Mouse (Mus musculus) cortical plate, adult 2 months (tissue): ENCODE results near the gene Tnfrsf25. TPM values are rescaled to one million over a fixed set of nuclear protein-coding genes. Genes with fewer than 3 reads are reported as not detected.

Experiments
- H3K27ac ChIP-seq: fragments of 200-500 bp; 2 replicates; pipeline ENCODE4 v1.5.1; 2012; ENCODE audit warnings: low read length, control low read depth, inconsistent platforms; ENCODE audit not compliant: insufficient read depth
- H3K4me1 ChIP-seq: fragments of 200-500 bp; 2 replicates; pipeline ENCODE4 v1.6.1; 2011; ENCODE audit warnings: low read length; ENCODE audit not compliant: control insufficient read depth, insufficient read depth
- H3K4me3 ChIP-seq: fragments of 200-500 bp; 2 replicates; pipeline ENCODE4 v1.5.1; 2011; ENCODE audit warnings: mild to moderate bottlenecking, low read length, control low read depth; ENCODE audit not compliant: insufficient read depth
- CTCF ChIP-seq: fragments of 200-500 bp; IDR thresholded peaks from 2 replicates; pipeline ENCODE4 v1.5.1; 2011; ENCODE audit warnings: mild to moderate bottlenecking, control low read depth, low read length; ENCODE audit not compliant: insufficient read depth; ENCODE audit errors: extremely low read depth
- POLR2A ChIP-seq: fragments of 200-500 bp; IDR thresholded peaks from 2 replicates; pipeline ENCODE4 v1.6.1; 2011; ENCODE audit warnings: mild to moderate bottlenecking, low read length, control low read depth; ENCODE audit not compliant: insufficient read depth; ENCODE audit errors: extremely low read depth
- polyA plus RNA-seq: library from polyadenylated mRNA; depleted of rRNA; stranded (reverse); fragments of >200 nt; gene quantifications from 2 replicates; pipeline ENCODE4 v1.2.3, GENCODE M21; 2012

Tnfrsf25 gene
- polyA plus RNA-seq, 1 experiment, result 12.7 TPM

DNA sequence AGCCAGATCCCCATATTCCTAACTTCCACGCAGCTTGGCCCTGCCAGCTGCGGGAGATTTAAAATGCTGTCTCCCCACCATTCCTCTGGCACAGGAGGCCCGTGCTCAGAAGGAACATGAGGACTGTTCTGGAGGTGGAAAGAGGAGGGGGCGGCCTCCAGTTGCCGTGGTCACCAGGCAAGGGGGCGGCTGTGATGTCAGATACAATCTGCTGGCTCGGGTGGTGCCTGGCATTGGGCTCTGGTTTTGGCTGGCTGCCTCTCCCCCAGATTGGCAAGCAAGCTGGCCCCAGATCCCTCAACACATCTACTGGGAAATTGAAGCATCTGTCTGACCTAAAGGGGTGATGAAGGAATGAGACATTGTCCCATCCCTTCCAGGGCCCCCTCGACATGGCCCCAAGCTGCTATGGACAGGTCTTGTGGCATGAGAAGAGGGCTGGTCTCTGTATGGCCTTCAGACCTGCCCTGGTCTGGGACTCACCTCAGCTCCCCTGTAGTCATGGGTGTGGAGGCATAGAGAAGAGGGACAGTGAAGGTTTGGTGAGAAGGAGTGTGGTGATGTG is 27.1 kb upstream of the Tnfrsf25 start:
- H3K4me1 ChIP-seq, result peaks cover 5% of the 10 kb centered on the region; the same call in 1 of the 2 replicates
- TF ChIP-seq POLR2A, result peak; percentile 46; the same call in 1 of the 2 replicates
- TF ChIP-seq CTCF, result no peak
- H3K4me3 ChIP-seq, result peak overlapping the region; percentile 94
- H3K27ac ChIP-seq, result peak overlapping the region; percentile 90

DNA sequence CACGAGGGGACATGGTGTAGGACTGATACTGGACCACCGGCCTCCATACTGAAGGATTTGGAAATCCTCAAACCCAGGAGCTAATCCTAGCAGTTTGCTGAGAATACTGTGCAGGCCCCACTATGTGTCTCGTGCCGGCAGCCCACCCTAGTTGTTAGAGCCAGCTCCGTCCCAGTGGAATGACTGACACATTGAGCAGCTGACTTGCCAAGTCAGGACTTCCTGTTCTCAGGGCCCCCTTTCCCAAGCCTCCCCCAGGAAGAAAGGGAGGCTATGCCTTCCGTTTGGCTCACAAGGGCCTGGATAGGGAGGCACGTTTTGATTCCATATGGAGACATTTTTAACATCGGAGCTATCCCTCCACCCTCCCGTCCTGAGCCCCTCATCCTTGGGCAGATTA is 25.5 kb upstream of the Tnfrsf25 start:
- H3K4me1 ChIP-seq, result peaks cover 5% of the 10 kb centered on the region; the same call in 1 of the 2 replicates
- TF ChIP-seq CTCF, result no peak
- no peak for TF ChIP-seq POLR2A
- no peak overlapping the region for H3K27ac ChIP-seq
- H3K4me3 ChIP-seq, result 0 out of 2 replicates have a peak overlapping the region, but pooled peaks have one; percentile 8

DNA sequence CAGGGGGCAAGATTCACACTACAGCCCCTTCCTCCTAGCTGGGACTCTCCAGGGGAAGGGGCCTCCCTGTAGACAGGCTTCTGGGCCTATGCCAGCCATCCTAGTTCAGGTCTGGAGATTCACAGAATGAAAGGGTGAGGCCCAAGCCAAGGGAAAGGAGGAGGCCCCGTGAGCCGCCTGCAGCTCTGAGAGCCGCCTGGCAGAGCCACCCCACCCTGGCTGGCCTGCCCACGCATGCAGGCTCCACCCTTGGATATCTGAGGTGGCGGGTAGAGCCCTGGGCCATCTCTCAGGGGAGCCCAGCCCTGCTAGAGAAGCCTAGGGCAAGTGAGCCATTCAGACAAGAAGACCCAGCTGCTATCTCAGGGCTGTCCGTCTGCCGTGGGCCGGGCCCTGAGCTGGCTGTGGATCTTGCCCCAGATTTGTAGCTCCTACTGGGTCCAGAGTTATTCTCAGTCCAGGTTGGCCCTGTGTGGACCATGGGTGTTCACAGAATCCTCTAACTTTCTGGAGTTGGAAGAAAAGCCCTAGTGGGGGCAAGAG is 22.9 kb upstream of the Tnfrsf25 start:
- Histone ChIP-seq H3K4me1 (peaks cover 5% of the 10 kb centered on the region; the same call in 1 of the 2 replicates), H3K27ac (peak overlapping the region; percentile 25; the same call in 1 of the 2 replicates), H3K4me3 (no peak overlapping the region)
- no peak for TF ChIP-seq CTCF
- TF ChIP-seq POLR2A, result no peak

DNA sequence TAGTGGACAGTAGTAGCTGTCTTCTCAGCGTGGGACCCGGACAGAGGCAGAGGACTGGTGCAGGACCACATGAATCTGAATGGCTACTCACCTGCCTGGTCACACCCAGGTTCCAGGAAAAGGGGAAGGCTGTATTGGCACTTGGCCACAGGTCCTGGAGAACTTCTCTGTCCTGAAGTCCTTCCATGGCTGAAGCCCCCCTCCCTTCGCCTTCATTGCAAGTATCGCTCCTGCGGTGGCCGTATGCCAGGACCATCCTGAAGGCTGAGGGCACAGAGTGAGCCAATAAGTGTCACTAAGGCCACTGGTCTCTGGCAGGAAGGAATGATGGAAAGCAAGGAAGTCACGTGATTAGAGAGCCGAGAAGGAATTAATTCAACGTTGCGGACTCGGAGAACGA is 21.5 kb upstream of the Tnfrsf25 start:
- H3K4me1 ChIP-seq, result peaks cover 4% of the 10 kb centered on the region; the same call in 1 of the 2 replicates
- no peak overlapping the region for H3K4me3 ChIP-seq
- no peak overlapping the region for H3K27ac ChIP-seq
- no peak for TF ChIP-seq POLR2A
- TF ChIP-seq CTCF, result no peak

DNA sequence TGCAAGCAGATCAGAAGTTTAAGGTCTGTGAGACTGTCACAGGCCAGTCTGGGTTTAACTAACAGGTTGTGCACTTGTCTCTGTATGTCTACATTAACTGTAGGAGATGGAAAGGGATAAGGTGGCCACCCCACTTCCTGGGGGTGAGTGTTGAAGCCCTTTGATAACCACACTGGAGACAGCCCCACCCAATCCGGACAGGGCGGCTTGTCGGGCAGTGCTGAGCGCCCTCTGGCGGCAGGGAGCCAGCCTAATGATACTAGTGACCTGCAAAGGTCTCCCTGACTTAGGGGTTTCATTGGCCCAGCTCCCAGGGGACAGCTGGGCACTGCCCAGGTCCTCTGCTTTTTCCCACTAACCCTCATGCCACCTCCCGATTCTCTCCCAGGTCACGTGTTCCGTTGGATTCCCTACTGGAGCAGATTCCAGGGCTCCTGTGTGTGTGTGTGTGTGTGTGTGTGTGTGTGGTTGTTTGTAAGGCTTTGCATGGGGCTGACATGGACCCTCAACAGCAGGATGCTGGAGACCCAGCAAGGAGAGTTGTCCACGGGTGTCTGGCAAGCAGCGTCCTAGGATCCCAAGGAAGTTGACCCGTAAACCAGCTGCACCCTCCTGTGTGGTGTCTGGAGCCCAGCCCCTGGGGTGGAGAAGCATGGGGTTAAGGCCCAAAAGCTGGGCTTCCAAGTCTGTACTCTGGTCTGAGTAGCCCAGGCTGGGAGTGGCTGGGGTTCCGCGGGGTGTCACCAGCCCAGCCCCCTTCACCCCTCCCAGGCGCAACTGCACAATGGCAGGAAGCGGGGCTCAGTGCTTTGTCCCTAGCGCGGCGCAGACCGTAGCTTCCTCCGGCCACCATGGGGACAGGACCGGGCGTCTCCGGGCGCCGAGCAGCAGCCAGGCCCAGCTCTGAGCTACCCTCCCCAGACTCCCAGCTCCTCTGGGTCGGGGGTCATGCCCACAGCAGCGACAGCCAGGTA is 19.5 kb upstream of the Tnfrsf25 start:
- TF ChIP-seq POLR2A (no peak), CTCF (peak; percentile 48)
- H3K4me1 ChIP-seq, result 0 out of 2 replicates have a peak, but pooled peaks cover 5% of the 10 kb centered on the region
- peak overlapping the region; percentile 87 for H3K27ac ChIP-seq
- H3K4me3 ChIP-seq, result peak overlapping the region; percentile 30

DNA sequence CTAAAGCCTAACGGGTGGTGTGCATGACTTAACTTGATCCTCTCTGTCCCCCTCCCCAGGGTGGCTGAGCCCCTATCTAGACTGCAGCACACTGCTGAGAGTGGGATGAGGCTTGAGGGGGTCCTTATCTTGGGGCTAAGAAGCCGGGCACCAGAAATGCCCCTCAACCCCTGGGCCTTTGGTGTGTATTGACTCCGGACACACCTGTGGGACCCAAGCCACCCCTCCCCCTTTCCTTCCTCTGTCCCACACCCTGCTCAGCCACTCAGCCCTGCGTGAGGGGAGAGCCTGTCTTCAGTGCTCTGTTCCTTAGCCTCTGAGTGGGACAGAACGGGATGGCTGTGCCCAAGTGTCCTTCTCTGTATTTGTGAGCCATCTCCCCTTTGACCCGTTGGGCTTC is 18.8 kb upstream of the Tnfrsf25 start:
- no peak for TF ChIP-seq CTCF
- no peak for TF ChIP-seq POLR2A
- Histone ChIP-seq H3K4me3 (peak overlapping the region; percentile 30), H3K27ac (peak overlapping the region; percentile 87), H3K4me1 (peaks cover 11% of the 10 kb centered on the region)

DNA sequence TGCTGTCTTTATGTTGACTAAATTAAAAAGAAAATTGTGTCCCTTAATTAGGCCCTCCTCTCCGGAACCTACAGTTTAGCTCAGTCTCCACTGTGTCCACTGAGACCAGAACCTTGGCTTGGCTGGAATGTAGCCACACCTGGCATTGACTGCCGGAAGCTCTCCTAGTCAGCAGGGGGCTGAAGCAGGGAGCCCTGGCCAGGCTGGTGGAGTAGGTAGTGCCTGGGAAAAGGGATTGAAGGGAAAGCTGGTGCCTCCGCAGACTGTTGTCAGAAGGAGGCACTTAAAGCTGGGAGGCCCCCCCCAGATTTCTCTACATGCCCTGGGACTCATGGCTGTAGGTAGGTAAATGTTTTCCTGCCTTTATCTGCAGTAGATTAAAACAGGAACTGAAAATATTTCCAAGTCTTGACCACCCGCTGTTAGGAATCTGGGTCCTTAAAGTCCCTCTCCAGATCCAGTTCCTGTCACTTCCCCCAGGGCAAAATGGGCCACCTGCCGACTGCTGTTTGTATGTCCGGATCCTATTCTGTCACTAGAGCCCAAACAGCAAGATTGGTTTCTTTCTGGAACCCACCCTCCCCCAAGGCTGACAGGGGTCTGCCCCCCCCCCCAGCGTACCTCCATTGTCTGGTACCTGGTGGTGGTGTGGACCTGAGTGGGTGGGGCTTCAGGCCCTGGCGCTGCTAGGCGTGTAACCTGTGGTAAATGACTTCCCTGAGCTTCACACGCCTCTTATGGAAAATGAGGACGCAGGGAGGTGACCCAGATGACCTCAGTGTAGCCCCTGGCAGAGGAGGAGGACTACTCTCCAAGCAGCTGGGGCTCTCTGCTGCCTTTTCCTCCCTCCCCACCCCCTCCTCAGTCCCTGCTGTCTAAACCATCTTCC is 17.6 kb upstream of the Tnfrsf25 start:
- peak overlapping the region; percentile 17; the same call in 1 of the 2 replicates for H3K27ac ChIP-seq
- H3K4me3 ChIP-seq, result no peak overlapping the region
- peaks cover 11% of the 10 kb centered on the region for H3K4me1 ChIP-seq
- TF ChIP-seq POLR2A, result no peak
- no peak for TF ChIP-seq CTCF

DNA sequence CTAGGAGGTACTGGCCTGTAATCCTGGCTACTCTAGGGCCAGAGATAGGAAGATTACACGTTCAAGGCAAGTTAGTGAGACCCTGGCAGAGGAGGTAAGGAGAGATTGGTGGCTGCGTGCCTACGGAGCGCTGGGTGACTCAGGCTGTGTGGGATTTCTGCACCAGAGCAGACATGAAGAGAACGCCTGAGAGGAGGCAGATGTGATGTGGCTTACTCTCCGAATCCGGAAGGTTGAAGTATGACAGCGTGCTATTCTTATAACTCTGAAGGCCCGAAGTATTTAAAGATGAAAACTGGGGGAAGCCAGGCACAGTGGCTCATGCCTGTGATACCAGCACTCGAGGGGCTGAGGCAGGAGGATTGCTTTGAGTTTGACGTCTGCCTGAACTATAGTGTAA is 15.2 kb upstream of the Tnfrsf25 start:
- TF ChIP-seq CTCF (no peak), POLR2A (peak; percentile 31; the same call in 1 of the 2 replicates)
- H3K4me3 ChIP-seq, result no peak overlapping the region
- H3K27ac ChIP-seq, result peak overlapping the region; percentile 83
- peaks cover 11% of the 10 kb centered on the region for H3K4me1 ChIP-seq

DNA sequence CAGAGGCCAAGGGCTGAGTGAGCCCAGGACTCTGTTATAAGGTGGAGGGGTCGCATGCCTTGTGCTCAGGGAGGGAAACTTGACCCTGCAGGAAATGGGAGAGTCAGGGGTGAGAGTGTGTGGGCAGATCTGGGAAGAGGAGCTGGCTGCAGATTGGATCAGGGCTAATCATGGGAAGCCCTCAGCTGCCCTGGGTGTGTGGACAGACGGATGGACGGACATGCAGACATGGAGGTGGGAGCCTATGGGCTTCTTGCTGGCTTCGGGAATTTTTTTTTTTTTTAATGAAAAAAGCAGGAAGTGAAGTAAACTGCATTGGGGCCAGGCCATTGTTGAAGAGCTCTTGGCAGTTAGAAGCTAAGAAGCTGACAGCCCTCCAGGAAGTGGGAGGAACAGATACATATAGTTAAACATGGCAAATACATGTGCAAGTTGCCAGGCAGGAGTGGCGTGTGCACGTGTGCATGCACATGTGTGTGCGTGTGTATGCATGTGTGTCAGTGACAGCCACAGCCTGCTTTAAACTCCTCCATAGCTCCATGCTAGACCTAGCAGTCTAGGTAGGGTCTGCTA is 14.6 kb upstream of the Tnfrsf25 start:
- Histone ChIP-seq H3K27ac (peak overlapping the region; percentile 83), H3K4me3 (no peak overlapping the region), H3K4me1 (peaks cover 11% of the 10 kb centered on the region)
- TF ChIP-seq POLR2A (no peak), CTCF (no peak)
